Mouse (Mus musculus): ENCODE data around the gene Olfr148.

Gene Olfr148

DNA sequence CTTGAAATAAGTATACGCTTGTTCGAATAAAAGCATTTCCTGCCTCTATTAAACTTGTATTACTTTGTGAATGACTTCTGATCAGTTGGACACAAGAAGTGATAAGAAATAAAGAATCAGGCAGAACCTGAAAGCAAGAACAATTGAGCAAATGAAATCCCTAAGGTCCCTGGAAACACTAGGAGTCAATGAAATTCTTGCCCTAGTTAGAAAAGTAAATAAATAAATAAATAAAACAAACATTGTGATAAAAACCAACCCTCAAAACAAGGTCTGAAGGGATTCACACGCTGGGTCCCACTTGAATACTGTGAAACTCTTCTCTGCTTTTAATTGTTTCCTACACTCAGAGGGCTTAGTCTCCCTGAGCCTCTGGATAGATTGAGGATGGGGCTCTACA is at the start of gene Olfr148:
Olfr148 (plus strand) TSS at position 301 of the 400 bp plus-strand sequence.
- no peak for DNase-seq (ENCODE audit: low spot score in 2 of 2)

DNA sequence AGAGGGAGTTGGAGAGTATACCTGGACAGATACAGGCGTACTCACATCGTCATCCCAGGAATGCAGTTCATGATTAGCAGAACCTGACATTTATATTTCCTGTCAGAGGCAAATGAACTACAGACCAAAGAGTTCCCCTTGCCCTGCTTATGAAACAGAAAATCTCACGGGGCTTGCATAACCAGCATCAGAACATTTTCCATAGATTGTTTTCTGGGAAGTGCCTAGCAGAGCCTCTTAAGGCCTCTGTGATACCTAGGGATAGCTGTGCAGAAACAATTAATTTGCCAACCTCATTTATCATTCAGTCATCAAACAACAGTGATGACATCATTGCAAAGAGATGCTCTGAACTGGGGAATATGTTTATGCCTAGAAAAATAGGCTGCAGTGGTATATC is 35.0 kb upstream of the Olfr148 start, which contains the start of gene Olfr959:
Olfr959 (minus strand) TSS at position 101 of the 400 bp plus-strand sequence.
- DNase-seq (ENCODE audit: low spot score in 2 of 2) = no peak

DNA sequence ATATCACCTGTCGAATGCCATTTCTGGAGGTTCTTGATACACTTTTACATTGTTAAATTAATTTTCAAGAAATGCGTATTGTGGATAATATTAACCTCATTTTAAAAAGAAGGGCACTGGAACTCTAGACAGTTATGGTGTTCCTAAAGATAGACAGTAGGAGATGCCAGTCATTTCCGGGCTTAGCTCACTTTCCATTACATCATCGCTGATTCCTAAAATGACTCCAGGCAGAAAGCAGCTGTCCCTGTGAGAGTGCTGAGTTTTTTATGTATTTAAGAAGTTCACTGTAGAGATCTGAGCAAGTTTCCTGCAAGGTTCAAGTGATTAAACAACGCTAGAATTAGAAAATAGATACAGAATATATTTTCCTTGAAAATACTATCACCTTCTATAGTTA is 33.4 kb upstream of the Olfr148 start:
- no peak for DNase-seq (ENCODE audit: low spot score in 2 of 2)

DNA sequence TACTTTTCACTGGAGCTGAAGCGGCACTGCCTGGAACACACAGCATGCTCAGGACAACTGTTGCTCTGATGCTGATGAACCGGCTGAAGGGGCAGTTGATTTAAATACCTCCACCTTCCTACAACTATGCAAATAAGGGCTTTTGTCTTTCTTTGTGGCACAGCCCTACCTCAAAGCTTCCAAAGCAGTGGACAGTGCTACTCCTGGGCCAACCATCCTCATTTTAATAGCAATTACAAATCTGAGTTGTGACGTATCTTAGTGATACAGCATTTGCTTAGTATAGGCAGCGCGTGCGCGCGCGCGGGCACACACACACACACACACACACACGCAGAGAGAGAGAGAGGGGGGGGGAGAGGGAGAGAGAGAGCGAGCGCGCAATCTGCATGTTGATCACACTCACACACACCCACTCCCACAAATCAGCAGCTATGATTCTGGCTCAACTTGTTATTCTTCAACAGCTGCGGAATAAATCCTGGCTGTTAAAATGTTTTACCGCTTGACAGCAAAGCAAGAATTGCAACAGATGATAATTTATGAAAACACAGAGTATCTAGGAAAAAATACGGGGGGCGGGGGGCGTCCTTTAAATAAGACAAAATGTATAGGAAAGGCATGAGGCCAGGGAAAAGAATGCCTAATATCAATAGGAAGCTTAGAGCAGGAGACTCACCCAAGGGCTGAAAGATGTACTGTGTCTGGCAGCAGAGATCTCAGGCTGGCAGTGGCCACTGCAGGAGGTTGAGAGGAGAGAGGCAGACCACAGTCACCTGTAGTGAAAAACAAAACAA is 7.7 kb upstream of the Olfr148 start:
- DNase-seq (ENCODE audit: low spot score in 2 of 2) = no peak

DNA sequence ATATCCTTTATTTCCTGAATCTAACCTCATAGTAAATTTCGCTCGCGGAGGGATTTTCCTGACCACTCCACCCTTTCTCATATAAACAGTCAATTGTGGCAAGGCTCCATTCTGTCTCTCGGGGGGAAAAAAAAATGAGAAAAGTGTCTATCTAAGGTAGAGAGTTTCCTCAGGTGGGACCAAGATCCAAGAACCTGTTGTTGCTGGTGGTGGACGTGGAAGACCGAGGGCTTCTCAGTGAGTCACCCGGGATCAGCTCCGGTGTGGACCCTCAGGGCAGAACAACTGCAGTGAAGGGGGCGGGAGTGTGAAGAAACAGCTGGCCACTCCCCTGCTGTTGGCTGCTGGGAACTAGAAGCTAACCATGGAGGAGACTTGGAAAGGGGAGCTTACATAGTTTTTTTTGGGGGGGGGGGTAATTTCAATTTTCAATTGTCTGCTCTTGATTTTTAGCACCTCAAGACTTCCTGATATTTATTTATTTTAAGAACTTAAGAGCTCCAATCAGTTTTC is 7.1 kb upstream of the Olfr148 start:
- DNase-seq (ENCODE audit: low spot score in 2 of 2) = no peak

DNA sequence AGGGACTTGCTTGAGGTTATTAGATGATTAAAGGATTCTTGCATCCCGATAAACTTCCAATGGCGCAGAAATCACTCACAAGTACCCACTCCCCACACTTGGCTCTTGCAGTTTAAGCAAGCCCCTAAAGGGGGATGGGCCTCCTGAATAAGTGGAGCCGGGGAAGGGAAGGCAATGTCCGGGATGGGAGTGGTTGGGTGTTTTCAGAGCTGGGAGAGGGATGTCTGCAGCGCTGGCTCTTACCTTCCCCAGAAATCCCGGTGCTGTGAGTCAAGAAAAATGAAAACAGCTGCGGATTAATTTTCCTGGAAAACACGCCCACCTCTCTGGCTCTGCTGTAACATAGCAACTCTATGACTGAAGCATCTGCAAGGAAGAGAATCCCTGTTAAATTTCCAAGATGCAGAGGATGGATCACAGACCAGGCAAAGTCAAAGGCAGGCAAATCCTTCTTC is 6.4 kb upstream of the Olfr148 start, which contains the start of gene AW551984:
AW551984 (minus strand) TSS at position 405 of the 455 bp plus-strand sequence.
- DNase-seq (ENCODE audit: low spot score in 2 of 2) = no peak

DNA sequence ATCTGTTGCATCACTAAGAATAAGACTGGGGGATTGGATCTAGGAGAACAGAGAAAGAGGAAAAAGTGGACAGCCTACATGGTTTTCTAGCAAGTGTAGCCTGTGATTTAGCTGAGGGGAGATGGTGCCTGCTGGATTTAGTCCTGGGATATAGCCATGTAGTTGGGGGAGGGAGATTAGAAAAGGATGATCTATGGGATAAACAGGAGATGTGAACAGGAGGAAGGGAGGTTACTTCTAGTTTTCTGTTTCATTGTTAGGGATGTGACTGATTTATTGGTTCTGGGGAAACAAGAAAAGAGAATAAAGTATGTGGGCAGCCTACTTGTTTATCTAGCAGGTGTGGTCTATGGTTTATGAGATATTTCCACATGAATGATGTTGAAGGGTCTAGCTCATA is 2.0 kb upstream of the Olfr148 start:
- DNase-seq (ENCODE audit: low spot score in 2 of 2) = no peak

DNA sequence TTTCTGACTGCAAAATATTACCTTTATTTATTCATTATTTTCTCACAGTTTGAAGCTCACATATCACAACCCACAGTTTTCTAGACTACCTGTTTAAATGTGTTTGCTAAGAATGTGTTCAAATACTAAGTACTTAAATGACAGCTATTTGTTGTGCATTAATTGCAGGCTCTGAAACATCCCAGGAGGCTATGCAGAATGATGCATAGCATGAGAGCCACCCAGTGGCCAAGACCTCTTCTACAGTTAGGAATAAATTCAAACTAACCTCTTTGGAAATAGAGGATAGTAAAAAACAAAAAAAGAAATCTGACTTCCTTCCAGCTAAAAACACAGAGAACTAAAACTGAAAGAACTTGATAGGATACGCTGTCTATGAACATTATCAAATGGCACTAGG is 1.5 kb downstream of the Olfr148 start:
- no peak for DNase-seq (ENCODE audit: low spot score in 2 of 2)

DNA sequence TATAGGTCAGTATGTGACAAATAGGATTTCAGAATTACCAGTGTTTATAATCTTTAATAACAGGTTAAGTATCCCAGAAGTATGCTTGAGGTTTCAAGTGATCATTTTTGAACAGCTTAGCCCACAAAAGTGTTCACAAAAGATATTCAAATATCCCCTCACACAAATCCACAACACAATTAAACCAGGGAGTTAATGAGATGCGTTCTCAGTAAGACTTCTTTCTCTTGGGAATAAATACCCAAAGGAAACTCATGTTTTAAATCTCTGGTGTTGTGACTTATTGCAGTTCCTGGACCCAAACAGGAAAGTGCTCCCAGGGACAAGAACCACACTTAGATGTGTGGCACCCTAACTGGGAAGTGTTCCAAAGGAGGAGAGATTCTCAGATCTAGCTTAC is 10.6 kb downstream of the Olfr148 start, which contains the start of gene Olfr960:
Olfr960 (plus strand) TSS at position 301 of the 400 bp plus-strand sequence.
- no peak for DNase-seq (ENCODE audit: low spot score in 2 of 2)

DNA sequence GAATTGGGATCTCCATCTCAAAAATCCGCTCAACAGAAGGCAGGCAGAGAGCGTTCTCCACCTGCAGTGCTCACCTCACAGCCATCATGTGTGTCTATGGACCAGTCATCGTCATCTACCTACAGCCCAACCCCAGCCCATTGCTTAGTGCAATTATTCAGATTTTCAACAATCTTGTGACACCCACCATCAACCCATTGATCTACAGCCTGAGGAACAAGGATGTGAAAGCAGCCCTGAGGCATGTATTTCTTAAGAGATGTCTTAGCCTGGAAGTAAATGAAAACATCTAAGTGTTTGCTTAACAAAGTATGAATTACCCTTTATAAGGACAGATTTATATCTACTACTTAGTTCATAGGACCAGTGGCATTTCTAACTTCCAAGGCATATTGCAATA is 13.3 kb downstream of the Olfr148 start:
- no peak for DNase-seq (ENCODE audit: low spot score in 2 of 2)

DNA sequence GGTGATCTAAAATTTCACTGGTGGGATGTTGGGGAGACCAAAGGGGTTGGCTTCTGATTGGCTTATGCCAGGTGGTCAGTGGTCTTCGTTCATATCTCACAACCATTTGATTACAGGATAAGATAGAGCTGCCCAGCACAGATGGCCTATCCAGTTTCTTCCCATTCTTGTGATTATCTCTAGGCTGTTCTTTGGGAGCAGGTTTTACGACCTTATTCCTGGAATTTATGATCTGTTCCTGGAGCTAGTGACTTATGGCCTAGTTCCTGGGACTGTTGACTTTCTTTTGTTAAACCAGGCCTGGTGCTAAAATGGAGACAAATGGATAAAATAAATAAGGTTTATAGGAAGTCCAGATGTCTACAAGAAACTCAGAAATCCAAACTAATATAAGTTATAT is 14.3 kb downstream of the Olfr148 start:
- DNase-seq (ENCODE audit: low spot score in 2 of 2) = no peak

DNA sequence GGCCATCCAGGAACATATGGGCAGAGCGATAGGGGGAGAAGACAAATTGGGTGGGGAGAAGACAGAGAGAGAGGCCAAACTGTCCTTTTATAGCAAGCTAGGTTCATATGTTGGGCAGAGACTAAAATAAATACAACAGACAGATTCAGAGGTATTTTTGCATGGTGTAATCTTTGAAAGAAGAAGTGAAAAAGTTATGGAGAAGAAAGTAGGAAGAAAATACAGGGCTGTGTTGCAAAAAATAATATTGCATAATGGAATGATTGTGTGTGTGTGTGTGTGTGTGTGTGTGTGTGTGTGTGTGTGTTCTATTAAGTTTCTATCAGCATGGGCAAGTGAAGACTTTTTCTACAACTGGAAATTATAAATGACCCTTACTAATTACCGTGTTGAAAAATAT is 18.6 kb downstream of the Olfr148 start:
- DNase-seq (ENCODE audit: low spot score in 2 of 2) = no peak

DNA sequence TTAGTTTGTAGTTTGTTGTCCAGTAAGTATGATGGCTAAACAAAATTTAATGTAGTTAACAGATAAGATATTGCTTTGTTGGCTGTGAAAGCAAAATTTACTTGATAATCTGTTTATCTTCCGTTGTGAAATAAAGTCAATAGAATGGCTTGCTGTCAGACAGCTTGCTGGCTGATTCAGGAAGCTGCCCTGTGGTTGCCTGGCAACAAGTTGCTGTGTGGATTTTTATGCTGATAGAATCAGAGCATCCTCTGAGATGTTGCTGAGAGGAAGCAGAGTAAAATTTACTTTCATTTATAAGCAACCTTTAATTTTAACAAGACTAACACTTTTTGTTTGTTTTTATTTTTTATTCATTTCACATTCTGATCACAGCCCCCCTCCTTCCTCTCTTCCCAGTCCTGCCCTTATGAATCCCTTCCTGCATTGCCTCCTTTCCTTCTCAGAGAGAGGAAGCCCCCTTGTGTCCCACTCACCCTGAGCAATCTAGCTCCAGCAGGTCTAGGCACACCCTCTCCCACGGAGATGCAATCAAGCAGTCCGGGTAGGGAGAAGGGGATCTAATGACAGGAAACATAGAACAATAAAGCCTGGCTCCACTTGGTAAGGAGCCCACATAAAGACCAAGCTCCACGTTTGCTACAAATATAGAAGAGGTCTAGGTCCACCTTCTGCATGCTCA is 23.6 kb downstream of the Olfr148 start:
- no peak for DNase-seq (ENCODE audit: low spot score in 2 of 2)

DNA sequence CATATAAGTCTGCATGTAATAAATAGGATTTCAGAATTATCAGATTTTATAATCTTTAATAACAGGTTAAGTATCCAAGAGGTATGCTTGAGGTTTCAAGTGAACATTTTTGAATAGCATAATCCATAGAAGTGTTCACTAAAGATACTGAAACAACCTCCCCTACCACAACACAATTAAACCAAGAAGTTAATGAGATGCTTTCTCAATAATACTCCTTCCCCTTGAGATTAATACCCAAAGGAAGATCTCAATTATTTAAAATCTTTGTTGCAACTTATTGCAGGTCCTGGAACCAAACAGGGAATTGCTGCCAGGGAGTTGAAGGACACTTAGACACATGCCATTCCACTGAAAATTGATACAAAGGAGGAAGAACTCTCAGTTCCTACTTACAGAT is 34.3 kb downstream of the Olfr148 start, which contains the start of gene Olfr961:
Olfr961 (plus strand) TSS at position 301 of the 400 bp plus-strand sequence.
- DNase-seq (ENCODE audit: low spot score in 2 of 2) = no peak

DNA sequence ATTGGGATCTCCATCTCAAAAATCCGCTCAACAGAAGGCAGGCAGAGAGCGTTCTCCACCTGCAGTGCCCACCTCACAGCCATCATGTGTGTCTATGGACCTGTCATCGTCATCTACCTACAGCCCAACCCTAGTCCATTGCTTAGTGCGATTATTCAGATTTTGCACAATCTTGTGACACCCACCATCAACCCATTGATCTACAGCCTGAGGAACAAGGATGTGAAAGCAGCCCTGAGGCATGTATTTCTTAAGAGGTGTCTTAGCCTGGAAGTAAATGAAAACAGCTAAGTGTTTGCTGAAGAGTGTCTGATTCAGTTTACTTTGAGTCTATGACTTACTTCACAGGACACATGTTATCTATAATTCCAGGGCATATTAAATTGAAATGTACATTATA is 36.9 kb downstream of the Olfr148 start:
- no peak for DNase-seq (ENCODE audit: low spot score in 2 of 2)

DNA sequence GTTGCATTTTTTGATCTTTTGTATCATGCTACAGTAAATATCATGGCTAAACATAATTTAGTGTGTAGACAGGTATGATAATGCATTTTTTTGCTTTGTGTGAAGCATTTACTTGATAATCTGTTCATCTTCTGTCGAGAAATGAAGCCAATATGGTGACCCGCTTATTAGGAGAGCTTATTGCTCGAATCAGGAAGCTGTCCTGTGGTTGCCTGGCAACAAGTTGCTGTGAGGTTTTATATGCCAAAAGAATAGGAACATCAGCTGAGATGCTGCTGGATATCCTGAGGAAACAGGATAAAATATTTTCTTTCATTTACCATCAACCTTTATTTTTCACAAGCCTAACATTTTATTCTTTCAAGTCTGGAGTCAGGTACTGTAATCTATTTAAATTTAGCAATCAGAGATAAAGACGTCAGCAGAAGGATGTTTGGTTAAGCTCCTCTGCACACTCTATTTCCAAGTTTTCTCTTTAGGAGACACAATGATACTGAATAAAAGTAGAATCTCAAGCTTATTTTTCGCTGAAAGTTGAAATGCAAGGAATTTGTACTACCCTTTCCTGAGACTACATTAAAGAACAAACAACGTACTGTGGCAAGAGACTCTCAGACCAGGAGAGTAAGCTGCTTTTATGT is 44.4 kb downstream of the Olfr148 start:
- DNase-seq (ENCODE audit: low spot score in 2 of 2) = no peak

Measured in natural killer cell, adult 2 months (primary cell).